Mouse (Mus musculus): ENCODE measurements around the gene Trak2. TPM values are rescaled to one million over a fixed set of nuclear protein-coding genes. Genes with fewer than 3 reads are reported as not detected.
"Not testable (repeated sequence)": the region's sequence is repeated elsewhere in the genome, so short reads cannot be mapped to it uniquely, and the experiment has no call there.

Trak2 gene
- polyA plus RNA-seq, 1 experiment, result 35.7 TPM

DNA sequence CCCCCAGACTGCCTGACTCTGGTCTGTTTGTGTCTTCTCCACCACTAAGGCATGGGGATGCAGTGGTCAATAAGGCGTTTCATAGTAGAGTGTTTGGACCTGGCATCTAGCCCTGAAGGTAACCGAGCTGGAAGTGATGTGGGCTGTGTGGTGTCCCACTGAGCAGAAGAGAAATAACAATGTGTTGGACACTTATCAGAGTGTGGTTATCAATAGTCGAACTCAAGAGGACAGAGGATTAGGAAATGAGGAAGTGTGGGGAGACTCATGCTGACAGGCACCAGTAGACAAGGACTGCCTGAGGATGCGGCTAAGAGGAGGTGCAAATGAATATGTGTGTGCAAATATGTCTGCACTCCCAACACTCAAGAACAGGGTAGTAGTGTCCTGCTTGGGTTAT is 96.7 kb downstream of the Trak2 start:
- H3K4me1 ChIP-seq (ENCODE audit: control insufficient read depth, insufficient read depth, insufficient read length, low read length); H3K4me3 ChIP-seq (ENCODE audit: insufficient read depth, low read depth, low read length); H3K27ac ChIP-seq (replicated peaks; ENCODE audit: low read depth, low read length): not testable (repeated sequence)

DNA sequence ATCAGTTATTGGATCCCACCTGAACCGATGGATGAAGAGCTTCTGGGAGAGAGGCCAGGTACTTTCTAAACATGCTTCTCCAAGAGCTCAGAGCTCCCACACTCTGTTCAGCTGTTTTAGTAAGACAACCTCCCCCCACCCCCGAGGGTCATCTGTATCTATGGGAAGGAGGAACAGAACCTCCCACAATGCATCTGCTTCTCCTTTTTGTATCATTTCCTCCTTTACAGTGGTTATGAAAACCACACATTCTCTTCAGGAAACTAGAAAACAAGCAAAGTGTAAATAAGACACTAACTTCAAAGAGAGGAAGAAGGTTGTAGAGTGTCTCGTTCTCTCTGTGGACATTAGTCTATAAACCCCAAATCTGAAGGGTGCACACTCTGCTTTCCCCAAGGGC is 112.6 kb downstream of the Trak2 start:
- H3K4me1 ChIP-seq (ENCODE audit: control insufficient read depth, insufficient read depth, insufficient read length, low read length); H3K4me3 ChIP-seq (ENCODE audit: insufficient read depth, low read depth, low read length); H3K27ac ChIP-seq (replicated peaks; ENCODE audit: low read depth, low read length): not testable (repeated sequence)

DNA sequence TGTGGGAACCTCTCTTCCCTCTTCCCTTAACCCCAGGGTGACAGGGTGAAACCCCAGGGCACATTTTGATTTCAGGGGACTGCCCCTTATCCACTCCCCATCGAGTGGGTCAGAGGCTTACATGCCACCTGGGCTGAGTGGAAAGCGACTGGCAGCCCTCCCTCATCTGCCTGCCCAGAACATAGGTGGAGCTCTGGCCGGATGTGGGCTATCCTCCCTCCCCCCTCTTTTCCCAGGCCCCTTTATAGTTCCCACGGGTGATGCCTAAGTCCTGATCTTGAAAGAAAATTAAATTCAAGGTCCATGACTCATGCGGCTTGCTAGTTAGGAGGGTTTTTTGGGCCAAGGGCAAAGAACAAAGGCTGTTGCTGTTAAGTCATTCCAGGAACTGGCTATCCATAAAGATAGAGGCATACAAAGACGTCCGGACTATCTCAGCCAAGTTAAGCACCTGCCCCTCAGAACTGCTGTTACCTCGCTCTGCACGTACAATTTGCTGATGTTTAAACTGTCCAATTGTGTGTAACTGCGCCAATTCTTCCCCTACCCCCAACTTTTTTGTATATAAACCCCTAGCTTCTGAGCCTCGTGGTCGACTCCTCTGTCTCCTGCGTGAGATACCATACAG is 113.4 kb downstream of the Trak2 start:
- not testable (repeated sequence) for H3K4me1 ChIP-seq (ENCODE audit: control insufficient read depth, insufficient read depth, insufficient read length, low read length); H3K4me3 ChIP-seq (ENCODE audit: insufficient read depth, low read depth, low read length); H3K27ac ChIP-seq (replicated peaks; ENCODE audit: low read depth, low read length)

DNA sequence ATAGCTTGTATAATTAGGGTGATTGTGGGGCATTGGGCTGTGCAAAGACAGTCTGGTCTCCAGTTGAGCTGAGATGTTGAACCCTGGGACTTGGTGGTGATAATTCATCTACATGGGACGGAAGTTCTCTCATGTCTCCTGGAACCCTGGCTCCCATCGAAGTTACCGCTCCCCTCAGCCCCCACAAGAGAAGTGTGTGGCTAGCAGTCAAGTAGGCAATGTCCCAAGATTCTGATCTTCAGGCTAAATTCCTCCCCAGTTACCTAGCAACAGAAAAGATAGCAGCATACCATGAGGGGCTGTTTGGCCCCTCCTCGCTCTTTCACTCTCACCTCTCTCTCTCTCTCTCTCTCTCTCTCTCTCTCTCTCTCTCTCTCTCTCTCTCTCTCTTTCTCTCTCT is 114.1 kb downstream of the Trak2 start:
- H3K4me3 ChIP-seq (ENCODE audit: insufficient read depth, low read depth, low read length); H3K27ac ChIP-seq (replicated peaks; ENCODE audit: low read depth, low read length); H3K4me1 ChIP-seq (ENCODE audit: control insufficient read depth, insufficient read depth, insufficient read length, low read length): not testable (repeated sequence)

DNA sequence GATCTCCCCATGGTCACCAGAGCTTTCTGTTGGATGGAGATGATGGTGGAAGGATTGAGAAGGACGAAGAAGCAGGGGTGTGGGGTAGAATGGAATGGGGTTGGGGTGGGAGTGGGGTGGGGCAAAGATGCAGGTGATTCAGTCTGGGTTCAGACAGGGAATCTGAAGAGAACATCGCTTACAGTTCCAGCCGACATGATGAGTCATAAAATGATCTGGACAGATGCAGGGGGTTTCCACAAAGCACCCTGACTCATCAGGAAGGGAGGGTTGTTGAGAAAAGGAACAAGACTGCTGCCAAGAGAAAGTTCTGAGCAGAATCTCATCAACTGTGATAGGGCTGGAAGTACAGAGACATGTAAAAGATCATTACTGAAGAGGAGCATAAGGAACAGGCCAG is 116.4 kb downstream of the Trak2 start:
- not testable (repeated sequence) for H3K4me1 ChIP-seq (ENCODE audit: control insufficient read depth, insufficient read depth, insufficient read length, low read length); H3K27ac ChIP-seq (replicated peaks; ENCODE audit: low read depth, low read length); H3K4me3 ChIP-seq (ENCODE audit: insufficient read depth, low read depth, low read length)

Other genes starting within 250 kb of the Trak2 start
- 9.9 and 15.4 TPM in 2 replicates for gene Casp8, start 178.1 kb downstream of the Trak2 start, polyA plus RNA-seq (2012; ENCODE audit: insufficient read depth, insufficient read length, missing spikeins)
- gene Stradb, start 92 bp upstream of the Trak2 start, polyA plus RNA-seq (2012; ENCODE audit: insufficient read depth, insufficient read length, missing spikeins), result 53.2 and 63.6 TPM in 2 replicates
- gene C2cd6, start 121.5 kb upstream of the Trak2 start, polyA plus RNA-seq (2012; ENCODE audit: insufficient read depth, insufficient read length, missing spikeins), result not detected in 2 replicates
- 4.3 and 5.6 TPM in 2 replicates for gene Tmem237, start 147.0 kb upstream of the Trak2 start, polyA plus RNA-seq (2012; ENCODE audit: insufficient read depth, insufficient read length, missing spikeins)
- 0.71 TPM in 1 of 2 replicates, not detected in the other for gene Mpp4, start 190.0 kb upstream of the Trak2 start, polyA plus RNA-seq (2012; ENCODE audit: insufficient read depth, insufficient read length, missing spikeins)